Mouse (Mus musculus): ENCODE measurements around the gene Fbxl16.

- TF ChIP-seq CTCF (IDR thresholded peaks at IDR 0.05) (no peak), EP300 (IDR thresholded peaks at IDR 0.05) (no peak)
Measured at GRCm38 (mm10) chr17:25861704-25862612, 53.1 kb downstream of the Fbxl16 start.

Measured in lung, postnatal 0 days (tissue).